Mouse (Mus musculus) limb, embryonic 14.5 days (tissue): ENCODE measurements at regions not wholly inside any gene's neighbourhood (a gene's known extent, or its start where the extent isn't known, plus 50 kb on each side); places are given as distances from the start of the nearest gene placed in this dataset.

Source experiments
- ATAC-seq: fragments of 200-750 bp; cut with Nextera tagmentation; 2 replicates; pipeline ENCODE4 v1.8.0; 2017; ENCODE audit warnings: low read depth, moderate number of reproducible peaks, moderate TSS enrichment; ENCODE audit not compliant: low FRiP score
- DNase-seq: peaks from one replicate; pipeline ENCODE4 v3.0.0-alpha.2; 2015; ENCODE audit warnings: low spot score
- H3K27ac ChIP-seq: fragments of 300-500 bp; sonication (generic); replicated peaks from 2 replicates; pipeline ENCODE4 v1.5.1; 2014; ENCODE audit warnings: low read depth, mild to moderate bottlenecking, low read length, moderate library complexity, mixed read lengths
- H3K27me3 ChIP-seq: fragments of 300-500 bp; sonication (generic); 2 replicates; pipeline ENCODE4 v1.6.1; 2014; ENCODE audit warnings: low read length, mixed read lengths; ENCODE audit not compliant: control insufficient read depth, insufficient read depth
- H3K36me3 ChIP-seq: fragments of 300-500 bp; sonication (generic); 2 replicates; pipeline ENCODE4 v1.6.1; 2014; ENCODE audit warnings: mild to moderate bottlenecking, low read length, moderate library complexity, mixed read lengths; ENCODE audit not compliant: control insufficient read depth, insufficient read depth
- H3K4me1 ChIP-seq: fragments of 300-500 bp; sonication (generic); 2 replicates; pipeline ENCODE4 v1.6.1; 2014; ENCODE audit warnings: antibody characterized with exemption, low read length, mixed read lengths; ENCODE audit not compliant: control insufficient read depth, insufficient read depth
- H3K4me2 ChIP-seq: fragments of 300-500 bp; sonication (generic); replicated peaks from 2 replicates; pipeline ENCODE4 v1.6.1; 2014; ENCODE audit warnings: low read depth, mild to moderate bottlenecking, low read length, moderate library complexity; ENCODE audit not compliant: severe bottlenecking
- H3K4me3 ChIP-seq: fragments of 300-500 bp; sonication (generic); replicated peaks from 2 replicates; pipeline ENCODE4 v1.5.1; 2014; ENCODE audit warnings: low read length
- H3K9ac ChIP-seq: fragments of 300-500 bp; sonication (generic); 2 replicates; pipeline ENCODE4 v1.6.1; 2014; ENCODE audit warnings: mild to moderate bottlenecking, low read depth, low read length, moderate library complexity; ENCODE audit not compliant: severe bottlenecking
- H3K9me3 ChIP-seq: fragments of 300-500 bp; sonication (generic); 2 replicates; pipeline ENCODE4 v1.6.1; 2016; ENCODE audit warnings: low read length; ENCODE audit not compliant: control insufficient read depth
- POLR2A ChIP-seq: fragments of 200-500 bp; IDR thresholded peaks from 2 replicates; pipeline ENCODE4 v1.8.0; 2012; ENCODE audit warnings: inconsistent platforms, mild to moderate bottlenecking, moderate library complexity, borderline replicate concordance; ENCODE audit not compliant: insufficient read depth, insufficient read length; ENCODE audit errors: extremely low read depth
- WGBS: fragments of 180-500 bp; shearing (Covaris S2); extraction: QIAGEN DNeasy Blood & Tissue Kit; methylation state at CpG from one replicate; pipeline ENCODE4 v1.1.7; 2014; 5-methylcytosine and 5-hydroxymethylcytosine counted together

GRCm38 (mm10) chr8:60372681-60373398 is 130.2 kb downstream of the Gm10283 start:
- H3K4me3 ChIP-seq, result no peak overlapping the region
- H3K27me3 ChIP-seq, result no peaks in the 10 kb centered on the region
- H3K9me3 ChIP-seq, result no peaks in the 10 kb centered on the region
- H3K9ac ChIP-seq, result no peak overlapping the region
- no peak for TF ChIP-seq POLR2A
- no peaks in the 10 kb centered on the region for H3K36me3 ChIP-seq
- no peaks in the 10 kb centered on the region for H3K4me1 ChIP-seq
- H3K27ac ChIP-seq, result no peak overlapping the region
- WGBS, result 85% methylated on average over 9 of the region's 9 CpGs
- no peak overlapping the region for H3K4me2 ChIP-seq
- no peak for ATAC-seq
- DNase-seq, result no peak

GRCm38 (mm10) chr8:60348291-60348690 is 154.7 kb downstream of the Gm10283 start:
- H3K9me3 ChIP-seq, result no peaks in the 10 kb centered on the region
- TF ChIP-seq POLR2A, result no peak
- H3K27me3 ChIP-seq, result no peaks in the 10 kb centered on the region
- H3K4me2 ChIP-seq, result no peak overlapping the region
- no peak overlapping the region for H3K4me3 ChIP-seq
- H3K36me3 ChIP-seq, result no peaks in the 10 kb centered on the region
- no peak for ATAC-seq
- 22% methylated on average over 2 of the region's 2 CpGs for WGBS
- H3K9ac ChIP-seq, result no peak overlapping the region
- DNase-seq, result no peak
- no peaks in the 10 kb centered on the region for H3K4me1 ChIP-seq
- no peak overlapping the region for H3K27ac ChIP-seq

- Histone ChIP-seq H3K4me1 (no peaks in the 10 kb centered on the region), H3K9me3 (no peaks in the 10 kb centered on the region), H3K4me2 (no peak overlapping the region), H3K9ac (no peak overlapping the region), H3K4me3 (no peak overlapping the region), H3K27me3 (no peaks in the 10 kb centered on the region), H3K36me3 (no peaks in the 10 kb centered on the region), H3K27ac (no peak overlapping the region)
- TF ChIP-seq POLR2A, result no peak
- no peak for ATAC-seq
- 69% methylated on average over 6 of the region's 6 CpGs for WGBS
- DNase-seq, result no peak
These were observed 157.1 kb downstream of the Gm10283 start for GRCm38 (mm10) chr8:60345830-60346420.

GRCm38 (mm10) chr8:60315478-60315877 is 187.5 kb downstream of the Gm10283 start:
- Histone ChIP-seq H3K4me3 (no peak overlapping the region), H3K9me3 (no peaks in the 10 kb centered on the region), H3K36me3 (no peaks in the 10 kb centered on the region), H3K4me2 (no peak overlapping the region), H3K27ac (no peak overlapping the region), H3K27me3 (no peaks in the 10 kb centered on the region), H3K9ac (no peak overlapping the region), H3K4me1 (no peaks in the 10 kb centered on the region; the same call in 1 of the 2 replicates)
- peak; percentile 6 for DNase-seq
- 14% methylated on average over 3 of the region's 3 CpGs for WGBS
- peak; percentile 19; the same call in 1 of the 2 replicates for ATAC-seq
- TF ChIP-seq POLR2A, result no peak

GRCm38 (mm10) chr8:60313977-60314854 is 188.8 kb downstream of the Gm10283 start:
- no peak for ATAC-seq
- no peak overlapping the region for H3K27ac ChIP-seq

More at GRCm38 (mm10) chr8:60313977-60314854, 188.8 kb downstream of the Gm10283 start:
- peak; percentile 21 for DNase-seq
- Histone ChIP-seq H3K9ac (no peak overlapping the region), H3K36me3 (no peaks in the 10 kb centered on the region), H3K4me3 (no peak overlapping the region), H3K9me3 (no peaks in the 10 kb centered on the region), H3K4me1 (no peaks in the 10 kb centered on the region; the same call in 1 of the 2 replicates), H3K4me2 (no peak overlapping the region), H3K27me3 (no peaks in the 10 kb centered on the region)
- no peak for TF ChIP-seq POLR2A
- WGBS, result 22% methylated on average over 8 of the region's 8 CpGs
